Mouse (Mus musculus) hindbrain, embryonic 10.5 days (tissue): ENCODE results near the gene Olfr33. TPM values are rescaled to one million over a fixed set of nuclear protein-coding genes. Genes with fewer than 3 reads are reported as not detected.

Experiments
- DNase-seq: peaks from one replicate; pipeline ENCODE4 v3.0.0-alpha.2; 2017; ENCODE audit warnings: low spot score
- H3K27ac ChIP-seq: fragments of 300-500 bp; sonication (generic); 2 replicates; pipeline ENCODE4 v1.5.1; 2016; ENCODE audit warnings: mild to moderate bottlenecking, moderate library complexity
- H3K27me3 ChIP-seq: fragments of 300-500 bp; sonication (generic); 2 replicates; pipeline ENCODE4 v1.6.1; 2016; ENCODE audit warnings: mild to moderate bottlenecking; ENCODE audit not compliant: poor library complexity, insufficient read depth, severe bottlenecking
- H3K36me3 ChIP-seq: fragments of 300-500 bp; sonication (generic); 2 replicates; pipeline ENCODE4 v1.6.1; 2016; ENCODE audit warnings: mild to moderate bottlenecking, moderate library complexity
- H3K4me1 ChIP-seq: fragments of 300-500 bp; sonication (generic); replicated peaks from 2 replicates; pipeline ENCODE4 v1.6.1; 2016; ENCODE audit warnings: mild to moderate bottlenecking
- H3K4me3 ChIP-seq: fragments of 300-500 bp; sonication (generic); 2 replicates; pipeline ENCODE4 v1.5.1; 2016; ENCODE audit warnings: mild to moderate bottlenecking, moderate library complexity
- H3K9me3 ChIP-seq: fragments of 300-500 bp; sonication (generic); 2 replicates; pipeline ENCODE4 v1.6.1; 2016; ENCODE audit warnings: mild to moderate bottlenecking, moderate library complexity
- WGBS: fragments of 180-500 bp; shearing (Covaris S2); methylation state at CpG from one replicate; pipeline ENCODE4 v1.1.7; 2016; 5-methylcytosine and 5-hydroxymethylcytosine counted together
- polyA plus RNA-seq: library from polyadenylated mRNA; unstranded; fragments of >200 nt; fragmentation: Nextera tagmentation; extraction: Ambion mirVana; gene quantifications from 2 replicates; pipeline ENCODE4 v1.2.1, GENCODE M21; 2016

The Olfr33 gene
- not detected in 2 replicates for polyA plus RNA-seq

- Histone ChIP-seq H3K36me3 (no peaks in the 10 kb centered on the region), H3K27me3 (no peaks in the 10 kb centered on the region), H3K9me3 (no peaks in the 10 kb centered on the region), H3K4me1 (no peaks in the 10 kb centered on the region), H3K27ac (no peak within 1 kb of the TSS), H3K4me3 (no peak within 1 kb of the TSS)
- DNase-seq: no peak
- 55% methylated on average over 1 of the region's 1 CpGs for WGBS
Measured at GRCm38 (mm10) chr7:102718970-102719369, at the start of gene Olfr33. TSS of gene Olfr33 (minus strand) at chr7:102719070.

- H3K4me1 ChIP-seq: no peaks in the 10 kb centered on the region
- H3K27ac ChIP-seq: no peak within 1 kb of the TSS
- no peaks in the 10 kb centered on the region for H3K9me3 ChIP-seq
- no peak within 1 kb of the TSS for H3K4me3 ChIP-seq
- no peaks in the 10 kb centered on the region for H3K36me3 ChIP-seq
- WGBS: 83% methylated on average over 4 of the region's 4 CpGs
- no peak for DNase-seq
- no peaks in the 10 kb centered on the region for H3K27me3 ChIP-seq
Measured at GRCm38 (mm10) chr7:102759266-102759665, 40.4 kb upstream of the Olfr33 start, which contains the start of the genes Olfr560 and Olfr78. TSS of gene Olfr560 (minus strand) at chr7:102759366. TSS of gene Olfr78 (minus strand) at chr7:102759471.

GRCm38 (mm10) chr7:102752086-102752485 lies 33.2 kb upstream of the Olfr33 start:
- 21% methylated on average over 1 of the region's 1 CpGs for WGBS
- no peak for DNase-seq
- no peaks in the 10 kb centered on the region for H3K9me3 ChIP-seq

GRCm38 (mm10) chr7:102737705-102738104 lies 18.8 kb upstream of the Olfr33 start:
- no peak overlapping the region for H3K27ac ChIP-seq
- H3K36me3 ChIP-seq: no peaks in the 10 kb centered on the region
- WGBS: 61% methylated on average over 2 of the region's 2 CpGs
- H3K4me3 ChIP-seq: no peak overlapping the region
- H3K9me3 ChIP-seq: no peaks in the 10 kb centered on the region
- no peaks in the 10 kb centered on the region for H3K27me3 ChIP-seq
- DNase-seq: no peak
- no peaks in the 10 kb centered on the region; the same call in 1 of the 2 replicates for H3K4me1 ChIP-seq

More at GRCm38 (mm10) chr7:102752086-102752485, 33.2 kb upstream of the Olfr33 start:
- Histone ChIP-seq H3K4me1 (no peaks in the 10 kb centered on the region), H3K36me3 (no peaks in the 10 kb centered on the region), H3K4me3 (no peak overlapping the region), H3K27ac (no peak overlapping the region), H3K27me3 (no peaks in the 10 kb centered on the region)

- DNase-seq: no peak
- no peaks in the 10 kb centered on the region for H3K9me3 ChIP-seq
Measured at GRCm38 (mm10) chr7:102733793-102734192, 14.9 kb upstream of the Olfr33 start.

GRCm38 (mm10) chr7:102727391-102727790 lies 8.5 kb upstream of the Olfr33 start, which contains the start of gene Olfr559:
TSS of gene Olfr559 (minus strand) at chr7:102727491.
- Histone ChIP-seq H3K9me3 (no peaks in the 10 kb centered on the region), H3K36me3 (no peaks in the 10 kb centered on the region), H3K27ac (no peak within 1 kb of the TSS), H3K4me1 (no peaks in the 10 kb centered on the region), H3K4me3 (no peak within 1 kb of the TSS), H3K27me3 (no peaks in the 10 kb centered on the region)
- DNase-seq: no peak

More at GRCm38 (mm10) chr7:102733793-102734192, 14.9 kb upstream of the Olfr33 start:
- Histone ChIP-seq H3K4me3 (no peak overlapping the region), H3K27me3 (no peaks in the 10 kb centered on the region), H3K4me1 (no peaks in the 10 kb centered on the region), H3K27ac (no peak overlapping the region), H3K36me3 (no peaks in the 10 kb centered on the region)
- WGBS: 57% methylated on average over 1 of the region's 1 CpGs

GRCm38 (mm10) chr7:102701915-102702314 lies 17.0 kb downstream of the Olfr33 start, which contains the start of gene Olfr558:
TSS of gene Olfr558 (plus strand) at chr7:102702215.
- H3K4me1 ChIP-seq: no peaks in the 10 kb centered on the region
- DNase-seq: no peak
- H3K27me3 ChIP-seq: no peaks in the 10 kb centered on the region
- no peak within 1 kb of the TSS for H3K4me3 ChIP-seq
- H3K27ac ChIP-seq: no peak within 1 kb of the TSS
- no peaks in the 10 kb centered on the region for H3K9me3 ChIP-seq
- no peaks in the 10 kb centered on the region for H3K36me3 ChIP-seq

GRCm38 (mm10) chr7:102698461-102698860 lies 20.4 kb downstream of the Olfr33 start:
- Histone ChIP-seq H3K27ac (no peak overlapping the region), H3K27me3 (no peaks in the 10 kb centered on the region), H3K4me3 (no peak overlapping the region), H3K9me3 (no peaks in the 10 kb centered on the region), H3K36me3 (no peaks in the 10 kb centered on the region), H3K4me1 (no peaks in the 10 kb centered on the region)
- 85% methylated on average over 7 of the region's 7 CpGs for WGBS
- no peak for DNase-seq

- WGBS: 78% methylated on average over 5 of the region's 5 CpGs
- H3K4me1 ChIP-seq: no peaks in the 10 kb centered on the region
Measured at GRCm38 (mm10) chr7:102695358-102696125, 23.3 kb downstream of the Olfr33 start, which contains the start of gene Olfr557. TSS of gene Olfr557 (plus strand) at chr7:102695910.

GRCm38 (mm10) chr7:102686944-102687501 lies 31.8 kb downstream of the Olfr33 start, which contains the start of gene Trim68:
TSS of gene Trim68 (minus strand) at chr7:102687327.
- Histone ChIP-seq H3K27me3 (no peaks in the 10 kb centered on the region), H3K9me3 (no peaks in the 10 kb centered on the region), H3K4me3 (peak within 1 kb of the TSS; percentile 62), H3K4me1 (no peaks in the 10 kb centered on the region), H3K36me3 (no peaks in the 10 kb centered on the region), H3K27ac (peak within 1 kb of the TSS; percentile 87)
- DNase-seq: peak; percentile 91
- WGBS: under 1% methylated on average over 40 of the region's 40 CpGs

More at GRCm38 (mm10) chr7:102695358-102696125, 23.3 kb downstream of the Olfr33 start, which contains the start of gene Olfr557:
- Histone ChIP-seq H3K27ac (no peak within 1 kb of the TSS), H3K36me3 (no peaks in the 10 kb centered on the region), H3K27me3 (no peaks in the 10 kb centered on the region), H3K4me3 (no peak within 1 kb of the TSS), H3K9me3 (no peaks in the 10 kb centered on the region)
- DNase-seq: peak; percentile 12

GRCm38 (mm10) chr7:102681916-102682315 lies 37.0 kb downstream of the Olfr33 start:
- H3K9me3 ChIP-seq: no peaks in the 10 kb centered on the region
- H3K4me3 ChIP-seq: no peak overlapping the region
- H3K4me1 ChIP-seq: no peaks in the 10 kb centered on the region
- 0 out of 2 replicates have a peak, but pooled peaks cover 7% of the 10 kb centered on the region for H3K36me3 ChIP-seq
- no peak for DNase-seq
- H3K27ac ChIP-seq: no peak overlapping the region
- no peaks in the 10 kb centered on the region for H3K27me3 ChIP-seq
- 92% methylated on average over 1 of the region's 1 CpGs for WGBS

GRCm38 (mm10) chr7:102676225-102676624 lies 42.6 kb downstream of the Olfr33 start:
- H3K36me3 ChIP-seq: 0 out of 2 replicates have a peak, but pooled peaks cover 7% of the 10 kb centered on the region
- H3K27ac ChIP-seq: no peak overlapping the region
- WGBS: 90% methylated on average over 2 of the region's 2 CpGs
- DNase-seq: no peak
- H3K9me3 ChIP-seq: no peaks in the 10 kb centered on the region
- H3K27me3 ChIP-seq: no peaks in the 10 kb centered on the region
- H3K4me3 ChIP-seq: no peak overlapping the region
- H3K4me1 ChIP-seq: no peaks in the 10 kb centered on the region

GRCm38 (mm10) chr7:102665378-102665777 lies 53.5 kb downstream of the Olfr33 start:
- WGBS: 44% methylated on average over 2 of the region's 2 CpGs
- Histone ChIP-seq H3K36me3 (no peaks in the 10 kb centered on the region), H3K27ac (no peak overlapping the region), H3K4me1 (no peaks in the 10 kb centered on the region), H3K4me3 (no peak overlapping the region), H3K27me3 (no peaks in the 10 kb centered on the region), H3K9me3 (no peaks in the 10 kb centered on the region)
- DNase-seq: no peak
